ENCODE assay signal across 9 mouse cellular contexts in genomic region chr4:97780024-97780423, GRCm38 (mm10). TPM values are rescaled to one million over a fixed set of nuclear protein-coding genes. Genes with fewer than 3 reads are reported as not detected.
DNase-seq lines count a peak whose midpoint lies in the region; ATAC-seq and TF ChIP-seq lines count a peak whose summit lies in the region.
"Had no signal": no experiment of that assay in that cellular context is flagged by ENCODE, and none has a peak within 500 bp of the region (broad histone marks: within the 10 kb centered on the region; RNA-seq: fewer than 3 reads in every experiment).

No protein-coding gene starts in this region.

- peak overlapping the region; percentile 67 for H3K4me2 ChIP-seq in hindbrain, embryonic 16.5 days (ENCODE audit: low read length)
- peak overlapping the region; percentile 91 for H3K4me2 ChIP-seq in neural tube, embryonic 14.5 days (ENCODE audit: low read depth, low read length)

- H3K27me3 ChIP-seq in hindbrain, embryonic 16.5 days (replicated peaks; ENCODE audit: control insufficient read depth, insufficient read depth, low read length), result 0 out of 2 replicates have a peak, but pooled peaks cover under 1% of the 10 kb centered on the region
- H3K27me3 ChIP-seq in neural tube, embryonic 14.5 days (ENCODE audit: control insufficient read depth, insufficient read depth, low read length), result 0 out of 2 replicates have a peak, but pooled peaks cover 2% of the 10 kb centered on the region

- no peak for ATAC-seq in hindbrain, embryonic 16.5 days
- ATAC-seq in neural tube, embryonic 14.5 days (ENCODE audit: low read depth), result no peak

- intact Hi-C loops in left cerebral cortex, postnatal 25 days (cut with DNase I), result no loop called here

- WGBS in lung, adult 2 months, result 41% methylated on average over 7 of the region's 7 CpGs
- 31% methylated on average over 7 of the region's 7 CpGs for WGBS in hindbrain, embryonic 16.5 days
- 26% methylated on average over 7 of the region's 7 CpGs for WGBS in neural tube, embryonic 14.5 days

- no peak for TF ChIP-seq POLR2A in lung, adult 2 months (IDR thresholded peaks at IDR 0.05; ENCODE audit: borderline replicate concordance, extremely low read depth, low read depth, low read length)
- TF ChIP-seq POLR2A in embryonic fibroblast, embryonic 13.5 days (IDR thresholded peaks at IDR 0.05; ENCODE audit: low read depth, low read length), result no peak

- TF ChIP-seq CTCF in lung, adult 2 months (IDR thresholded peaks at IDR 0.05; ENCODE audit: insufficient read depth, low read length), result no peak
- TF ChIP-seq CTCF in embryonic fibroblast, embryonic 13.5 days (IDR thresholded peaks at IDR 0.05; ENCODE audit: borderline replicate concordance, insufficient read depth, low read length), result no peak

- H3K4me1 ChIP-seq in lung, adult 2 months (ENCODE audit: control insufficient read depth, insufficient read depth, low read length), result no peaks in the 10 kb centered on the region; the same call in none of the 2 replicates
- peaks cover 2% of the 10 kb centered on the region; the same call in 1 of the 2 replicates for H3K4me1 ChIP-seq in embryonic fibroblast, embryonic 13.5 days (ENCODE audit: control insufficient read depth, insufficient read depth, low read length)
- no peaks in the 10 kb centered on the region; the same call in 1 of the 2 replicates for H3K4me1 ChIP-seq in hindbrain, embryonic 16.5 days (ENCODE audit: control insufficient read depth, insufficient read depth, low read depth, low read length)
- H3K4me1 ChIP-seq in neural tube, embryonic 14.5 days (ENCODE audit: control insufficient read depth, insufficient read depth, low read length), result 0 out of 2 replicates have a peak, but pooled peaks cover 3% of the 10 kb centered on the region

- 0 out of 2 replicates have a peak overlapping the region, but pooled peaks have one; percentile 3 for H3K9ac ChIP-seq in hindbrain, embryonic 16.5 days (ENCODE audit: low read depth, low read length)
- no peak overlapping the region; the same call in 1 of the 2 replicates for H3K9ac ChIP-seq in neural tube, embryonic 14.5 days (replicated peaks; ENCODE audit: low read depth, low read length)

- peak overlapping the region; percentile 28 for H3K4me3 ChIP-seq in lung, adult 2 months (replicated peaks; ENCODE audit: extremely low read depth, low read depth, low read length)
- H3K4me3 ChIP-seq in embryonic fibroblast, embryonic 13.5 days (ENCODE audit: insufficient read depth, low read length), result peak overlapping the region; percentile 53; the same call in 1 of the 2 replicates
- peak overlapping the region; percentile 80 for H3K4me3 ChIP-seq in hindbrain, embryonic 16.5 days (ENCODE audit: low read length)
- H3K4me3 ChIP-seq in neural tube, embryonic 14.5 days (ENCODE audit: low read depth, low read length), result peak overlapping the region; percentile 90

- peak; percentile 45 for DNase-seq in lung, adult 2 months
- DNase-seq in lung, postnatal 25 days (ENCODE audit: low spot score), result no peak
- DNase-seq in urinary bladder, postnatal 4 days (ENCODE audit: low spot score in 2 of 2), result no peak
- no peak for DNase-seq in left cerebral cortex, adult 9 months (ENCODE audit: low spot score in 2 of 2)
- no peak for DNase-seq in left cerebral cortex, postnatal 25 days (ENCODE audit: low spot score in 2 of 2)

- peaks cover 2% of the 10 kb centered on the region; the same call in 1 of the 2 replicates for H3K36me3 ChIP-seq in hindbrain, embryonic 16.5 days (ENCODE audit: control insufficient read depth, insufficient read depth, low read length)
- 0 out of 2 replicates have a peak, but pooled peaks cover 4% of the 10 kb centered on the region for H3K36me3 ChIP-seq in neural tube, embryonic 14.5 days (ENCODE audit: control insufficient read depth, insufficient read depth, low read length)

- no peaks in the 10 kb centered on the region for H3K9me3 ChIP-seq in hindbrain, embryonic 16.5 days (ENCODE audit: control insufficient read depth, low read length)
- H3K9me3 ChIP-seq in neural tube, embryonic 14.5 days (ENCODE audit: control insufficient read depth, low read length), result no peaks in the 10 kb centered on the region

- H3K27ac ChIP-seq in embryonic fibroblast, embryonic 13.5 days (ENCODE audit: insufficient read depth, low read length), result no peak overlapping the region
- H3K27ac ChIP-seq in hindbrain, embryonic 16.5 days (ENCODE audit: low read depth, low read length), result no peak overlapping the region
- peak overlapping the region; percentile 90 for H3K27ac ChIP-seq in neural tube, embryonic 14.5 days (ENCODE audit: low read depth, low read length)

RNA-seq across cellular contexts. Expression of gene E130114P18Rik, which starts 2.1 kb away (rescaled TPM):
- polyA plus RNA-seq in lung, adult 2 months (2012; rRNA removed), result 0.17 TPM in 1 of 2 replicates, not detected in the other
- 0.77 TPM in 1 of 2 replicates, not detected in the other for polyA plus RNA-seq in embryonic fibroblast, embryonic 13.5 days (2011; ENCODE audit: insufficient read length, low read depth, missing spikeins)
- polyA plus RNA-seq in hindbrain, embryonic 16.5 days (2015; fragmentation: Nextera tagmentation; extraction: Ambion mirVana), result 20.9 and 21.5 TPM in 2 replicates
- 22.6 and 24.6 TPM in 2 replicates for polyA plus RNA-seq in neural tube, embryonic 14.5 days (2014; fragmentation: Nextera tagmentation; extraction: Ambion mirVana)
- total RNA-seq in left cerebral cortex, postnatal 25 days (2021), result 1 to 10 TPM; 6.0 to 6.5 TPM
- total RNA-seq: neutrophil, adult 5-6 weeks had no signal

RNA-seq across cellular contexts. Expression of gene Nfia, which starts 7.5 kb away (rescaled TPM):
- 52.7 and 57.7 TPM in 2 replicates for polyA plus RNA-seq in lung, adult 2 months (2012; rRNA removed)
- 22.0 and 53.0 TPM in 2 replicates for polyA plus RNA-seq in embryonic fibroblast, embryonic 13.5 days (2011; ENCODE audit: insufficient read length, low read depth, missing spikeins)
- 38.4 and 43.4 TPM in 2 replicates for polyA plus RNA-seq in hindbrain, embryonic 16.5 days (2015; fragmentation: Nextera tagmentation; extraction: Ambion mirVana)
- 50.0 and 55.0 TPM in 2 replicates for polyA plus RNA-seq in neural tube, embryonic 14.5 days (2014; fragmentation: Nextera tagmentation; extraction: Ambion mirVana)
- 10 to 100 TPM; 63.0 to 73.6 TPM for total RNA-seq in left cerebral cortex, postnatal 25 days (2021)

Comparison
In these comparisons a context has a peak if more than half of its experiments do, and no peak if none do; other contexts are left out.
1. H3K4me3 ChIP-seq: peak in every context shown above with its lines; median percentile 90 in neural tube, embryonic 14.5 days; 80 in hindbrain, embryonic 16.5 days; 53 in embryonic fibroblast, embryonic 13.5 days; 28 in lung, adult 2 months.
2. RNA of gene E130114P18Rik, which starts 2.1 kb away (polyA plus RNA-seq): 22.6 to 24.6 TPM in neural tube, embryonic 14.5 days and 20.9 to 21.5 TPM in hindbrain, embryonic 16.5 days; 0.77 TPM in embryonic fibroblast, embryonic 13.5 days and 0.17 TPM in lung, adult 2 months; every median in the first group is over 10 times any median in the second.